10 mouse cellular contexts compared by ENCODE assay signal in genomic region chr13:30974247-30974630, GRCm38 (mm10). TPM values are rescaled to one million over a fixed set of nuclear protein-coding genes. Genes with fewer than 3 reads are reported as not detected.
DNase-seq lines count a peak whose midpoint lies in the region; ATAC-seq and TF ChIP-seq lines count a peak whose summit lies in the region.
"Had no signal": no experiment of that assay in that cellular context is flagged by ENCODE, and none has a peak within 500 bp of the region (broad histone marks: within the 10 kb centered on the region; RNA-seq: fewer than 3 reads in every experiment).

No protein-coding gene starts in this region.

- TF ChIP-seq CTCF in ES-Bruce4 (IDR thresholded peaks at IDR 0.05; ENCODE audit: low read depth, low read length): no peak

- TF ChIP-seq POLR2A in ES-Bruce4 (IDR thresholded peaks at IDR 0.05; ENCODE audit: insufficient read depth, low read length): no peak

- intact Hi-C loops in heart, postnatal 10 days (cut with DNase I): no loop called here

- peak overlapping the region; percentile 70 for H3K9ac ChIP-seq in ES-Bruce4 (ENCODE audit: low read depth, poor library complexity, severe bottlenecking)
- H3K9ac ChIP-seq in forebrain, embryonic 15.5 days (replicated peaks): peak overlapping the region; percentile 80
- peak overlapping the region; percentile 97 for H3K9ac ChIP-seq in liver, embryonic 16.5 days (ENCODE audit: low read depth, low read length)

- H3K4me1 ChIP-seq in heart, embryonic 10.5 days: peaks cover 10% of the 10 kb centered on the region
- H3K4me1 ChIP-seq in ES-Bruce4 (ENCODE audit: control insufficient read depth, insufficient read depth, low read length): no peaks in the 10 kb centered on the region
- peaks cover 21% of the 10 kb centered on the region for H3K4me1 ChIP-seq in forebrain, embryonic 15.5 days
- H3K4me1 ChIP-seq in liver, embryonic 16.5 days (ENCODE audit: control insufficient read depth, low read depth, low read length): peaks cover 4% of the 10 kb centered on the region

- H3K36me3 ChIP-seq in heart, embryonic 10.5 days: no peaks in the 10 kb centered on the region
- H3K36me3 ChIP-seq in ES-Bruce4 (ENCODE audit: control insufficient read depth, insufficient read depth, low read length, poor library complexity, severe bottlenecking): no peaks in the 10 kb centered on the region
- H3K36me3 ChIP-seq in forebrain, embryonic 15.5 days: no peaks in the 10 kb centered on the region
- no peaks in the 10 kb centered on the region for H3K36me3 ChIP-seq in liver, embryonic 16.5 days (ENCODE audit: control insufficient read depth, insufficient read depth)

- H3K27me3 ChIP-seq in heart, embryonic 10.5 days (ENCODE audit: insufficient read depth, poor library complexity, severe bottlenecking): no peaks in the 10 kb centered on the region
- H3K27me3 ChIP-seq in ES-Bruce4 (ENCODE audit: control insufficient read depth, insufficient read depth, low read length, poor library complexity, severe bottlenecking): no peaks in the 10 kb centered on the region
- no peaks in the 10 kb centered on the region for H3K27me3 ChIP-seq in forebrain, embryonic 15.5 days
- H3K27me3 ChIP-seq in liver, embryonic 16.5 days (ENCODE audit: control insufficient read depth, insufficient read depth, low read depth, low read length): no peaks in the 10 kb centered on the region; the same call in 1 of the 2 replicates
- H3K27me3 ChIP-seq: Patski had no signal

- peak; percentile 57 for ATAC-seq in forebrain, embryonic 15.5 days (replicated peaks)
- ATAC-seq in liver, embryonic 16.5 days (ENCODE audit: low read depth): no peak

- peak overlapping the region; percentile 82 for H3K4me3 ChIP-seq in heart, embryonic 10.5 days
- peak overlapping the region; percentile 72 for H3K4me3 ChIP-seq in ES-Bruce4 (ENCODE audit: low read depth, low read length)
- H3K4me3 ChIP-seq in forebrain, embryonic 15.5 days: peak overlapping the region; percentile 92
- peak overlapping the region; percentile 97 for H3K4me3 ChIP-seq in liver, embryonic 16.5 days (ENCODE audit: low read depth, low read length)

- DNase-seq in heart, embryonic 10.5 days (ENCODE audit: low spot score): no peak
- DNase-seq in heart, postnatal 10 days: no peak
- no peak for DNase-seq in layer of hippocampus, adult 11-12 months (ENCODE audit: low spot score)
- DNase-seq in layer of hippocampus, postnatal 14 days (ENCODE audit: low spot score in 2 of 2): no peak
- no peak for DNase-seq in urinary bladder, adult 18-20 months (ENCODE audit: low spot score in 2 of 2)

- H3K9me3 ChIP-seq in heart, embryonic 10.5 days: no peaks in the 10 kb centered on the region
- H3K9me3 ChIP-seq in ES-Bruce4 (replicated peaks; ENCODE audit: control insufficient read depth, insufficient read depth, low read length, poor library complexity, severe bottlenecking): no peaks in the 10 kb centered on the region
- H3K9me3 ChIP-seq in forebrain, embryonic 15.5 days: no peaks in the 10 kb centered on the region
- H3K9me3 ChIP-seq in liver, embryonic 16.5 days (replicated peaks; ENCODE audit: control insufficient read depth, low read length): no peaks in the 10 kb centered on the region

- 21% methylated on average over 5 of the region's 5 CpGs for WGBS in heart, embryonic 10.5 days
- WGBS in forebrain, embryonic 15.5 days: 22% methylated on average over 5 of the region's 5 CpGs
- WGBS in liver, embryonic 16.5 days (ENCODE audit: insufficient replicate concordance): 19% methylated on average over 5 of the region's 5 CpGs

- peak overlapping the region; percentile 60 for H3K4me2 ChIP-seq in forebrain, embryonic 15.5 days (replicated peaks)
- peak overlapping the region; percentile 66 for H3K4me2 ChIP-seq in liver, embryonic 16.5 days (ENCODE audit: low read depth, low read length)

- TF ChIP-seq EP300 in ES-Bruce4 (IDR thresholded peaks at IDR 0.05; ENCODE audit: insufficient read depth, low read depth, low read length): no peak

- peak overlapping the region; percentile 94 for H3K27ac ChIP-seq in heart, embryonic 10.5 days
- no peak overlapping the region for H3K27ac ChIP-seq in ES-Bruce4 (ENCODE audit: insufficient read depth, low read length)
- H3K27ac ChIP-seq in forebrain, embryonic 15.5 days (replicated peaks): no peak overlapping the region
- no peak overlapping the region for H3K27ac ChIP-seq in liver, embryonic 16.5 days (ENCODE audit: low read length)

RNA-seq across cellular contexts. Expression of gene Gm5447, which starts 0.2 kb away (rescaled TPM):
- 0.11 TPM in 1 of 2 replicates, not detected in the other for polyA plus RNA-seq in heart, embryonic 10.5 days (2016; fragmentation: Nextera tagmentation; extraction: Ambion mirVana)
- total RNA-seq in heart, postnatal 10 days (2021): not detected
- 0.38 TPM in 1 of 2 replicates, not detected in the other for polyA plus RNA-seq in ES-Bruce4 (2011; ENCODE audit: insufficient read depth, insufficient read length, low read depth, missing spikeins)
- polyA plus RNA-seq in forebrain, embryonic 15.5 days (2015; fragmentation: Nextera tagmentation; extraction: Ambion mirVana): 0.09 TPM in 1 of 2 replicates, not detected in the other
- polyA plus RNA-seq in liver, embryonic 16.5 days (2015; fragmentation: Nextera tagmentation; extraction: Ambion mirVana): not detected in 2 replicates
- under 1 TPM in 1 of 2 experiments, not detected in 1; 0.18 TPM for total RNA-seq in layer of hippocampus, postnatal 14 days (2021)
- total RNA-seq: left cerebral cortex, adult 8-10 months had no signal

RNA-seq across cellular contexts. Expression of gene Exoc2, which starts 0.3 kb away (rescaled TPM):
- polyA plus RNA-seq in heart, embryonic 10.5 days (2016; fragmentation: Nextera tagmentation; extraction: Ambion mirVana): 26.4 and 31.0 TPM in 2 replicates
- total RNA-seq in heart, postnatal 10 days (2021): 10 to 100 TPM; 18.5 to 20.6 TPM
- polyA plus RNA-seq in ES-Bruce4 (2011; ENCODE audit: insufficient read depth, insufficient read length, low read depth, missing spikeins): 40.4 and 41.2 TPM in 2 replicates
- polyA plus RNA-seq in forebrain, embryonic 15.5 days (2015; fragmentation: Nextera tagmentation; extraction: Ambion mirVana): 55.8 and 56.4 TPM in 2 replicates
- polyA plus RNA-seq in liver, embryonic 16.5 days (2015; fragmentation: Nextera tagmentation; extraction: Ambion mirVana): 11.7 and 14.4 TPM in 2 replicates
- 10 to 100 TPM; 40.5 to 40.9 TPM for total RNA-seq in layer of hippocampus, postnatal 14 days (2021)

RNA-seq across cellular contexts. Expression of gene Hus1b, which starts 26.7 kb away (rescaled TPM):
- polyA plus RNA-seq in heart, embryonic 10.5 days (2016; fragmentation: Nextera tagmentation; extraction: Ambion mirVana): 0.11 and 0.12 TPM in 2 replicates
- total RNA-seq in heart, postnatal 10 days (2021): under 1 TPM; 0.30 to 0.43 TPM
- 0.56 and 0.67 TPM in 2 replicates for polyA plus RNA-seq in ES-Bruce4 (2011; ENCODE audit: insufficient read depth, insufficient read length, low read depth, missing spikeins)
- not detected in 2 replicates for polyA plus RNA-seq in forebrain, embryonic 15.5 days (2015; fragmentation: Nextera tagmentation; extraction: Ambion mirVana)
- 0.07 TPM in 1 of 2 replicates, not detected in the other for polyA plus RNA-seq in liver, embryonic 16.5 days (2015; fragmentation: Nextera tagmentation; extraction: Ambion mirVana)
- total RNA-seq in layer of hippocampus, postnatal 14 days (2021): under 1 TPM; 0.43 to 0.55 TPM
- polyA plus RNA-seq: Patski had no signal
